Mouse (Mus musculus): ENCODE measurements around the gene Esrra.
"Not testable (repeated sequence)": the region's sequence is repeated elsewhere in the genome, so short reads cannot be mapped to it uniquely, and the experiment has no call there.

The Esrra gene

GRCm38 (mm10) chr19:6920741-6921636, 624 bp downstream of the Esrra start:
- DNase-seq (ENCODE audit: low read depth, low spot score): no peak

- no peak for DNase-seq (ENCODE audit: low read depth, low spot score)
Measured at GRCm38 (mm10) chr19:6919876-6920740, 1.5 kb downstream of the Esrra start.

GRCm38 (mm10) chr19:6919431-6919830, 2.2 kb downstream of the Esrra start:
- DNase-seq (ENCODE audit: low read depth, low spot score): no peak

GRCm38 (mm10) chr19:6918321-6918720, 3.3 kb downstream of the Esrra start:
- DNase-seq (ENCODE audit: low read depth, low spot score): no peak

- no peak for DNase-seq (ENCODE audit: low read depth, low spot score)
Measured at GRCm38 (mm10) chr19:6916496-6916895, 5.1 kb downstream of the Esrra start.

- DNase-seq (ENCODE audit: low read depth, low spot score): no peak
Measured at GRCm38 (mm10) chr19:6915276-6915675, 6.3 kb downstream of the Esrra start.

GRCm38 (mm10) chr19:6914540-6914939, 7.1 kb downstream of the Esrra start:
- no peak for DNase-seq (ENCODE audit: low read depth, low spot score)

GRCm38 (mm10) chr19:6913991-6914390, 7.6 kb downstream of the Esrra start:
- no peak for DNase-seq (ENCODE audit: low read depth, low spot score)

GRCm38 (mm10) chr19:6913036-6913435, 8.6 kb downstream of the Esrra start:
- no peak for DNase-seq (ENCODE audit: low read depth, low spot score)

GRCm38 (mm10) chr19:6912205-6912970, 9.2 kb downstream of the Esrra start:
- no peak for DNase-seq (ENCODE audit: low read depth, low spot score)

GRCm38 (mm10) chr19:6911101-6912074, 10.2 kb downstream of the Esrra start:
- DNase-seq (ENCODE audit: low read depth, low spot score): no peak

GRCm38 (mm10) chr19:6910306-6910705, 11.3 kb downstream of the Esrra start:
- DNase-seq (ENCODE audit: low read depth, low spot score): not testable (repeated sequence)

GRCm38 (mm10) chr19:6909507-6910289, 11.9 kb downstream of the Esrra start, which contains the start of the genes Trmt112 and Prdx5:
Gene Trmt112 (plus strand): TSS chr19:6909698.
Gene Prdx5 (minus strand): TSS chr19:6910106.
- DNase-seq (ENCODE audit: low read depth, low spot score): peak; percentile 94

GRCm38 (mm10) chr19:6909021-6909420, 12.6 kb downstream of the Esrra start:
- no peak for DNase-seq (ENCODE audit: low read depth, low spot score)

GRCm38 (mm10) chr19:6907811-6908540, 13.6 kb downstream of the Esrra start:
- DNase-seq (ENCODE audit: low read depth, low spot score): no peak

- DNase-seq (ENCODE audit: low read depth, low spot score): no peak
Measured at GRCm38 (mm10) chr19:6907094-6907493, 14.5 kb downstream of the Esrra start.

- no peak for DNase-seq (ENCODE audit: low read depth, low spot score)
Measured at GRCm38 (mm10) chr19:6906199-6906598, 15.4 kb downstream of the Esrra start.

GRCm38 (mm10) chr19:6905498-6906159, 16.0 kb downstream of the Esrra start:
- DNase-seq (ENCODE audit: low read depth, low spot score): no peak
